Mouse (Mus musculus) hindbrain, embryonic 15.5 days (tissue): ENCODE data around the gene Tbc1d7. TPM values are rescaled to one million over a fixed set of nuclear protein-coding genes. Genes with fewer than 3 reads are reported as not detected.

Experiments used
- ATAC-seq: fragments of 200-750 bp; cut with Nextera tagmentation; 2 replicates; pipeline ENCODE4 v1.8.0; 2017; ENCODE audit warnings: low read depth, moderate number of reproducible peaks, moderate TSS enrichment; ENCODE audit not compliant: low FRiP score
- H3K27ac ChIP-seq: fragments of 300-500 bp; sonication (generic); replicated peaks from 2 replicates; pipeline ENCODE4 v1.5.1; 2015; ENCODE audit warnings: mild to moderate bottlenecking, inconsistent platforms
- H3K27me3 ChIP-seq: fragments of 300-500 bp; sonication (generic); 2 replicates; pipeline ENCODE4 v1.6.1; 2015; ENCODE audit warnings: control low read depth, inconsistent platforms
- H3K36me3 ChIP-seq: fragments of 300-500 bp; sonication (generic); 2 replicates; pipeline ENCODE4 v1.6.1; 2015; ENCODE audit warnings: control low read depth, inconsistent platforms
- H3K4me1 ChIP-seq: fragments of 300-500 bp; sonication (generic); replicated peaks from 2 replicates; pipeline ENCODE4 v1.6.1; 2015; ENCODE audit warnings: control low read depth, inconsistent platforms
- H3K4me2 ChIP-seq: fragments of 300-500 bp; sonication (generic); 2 replicates; pipeline ENCODE4 v1.6.1; 2015; ENCODE audit warnings: moderate library complexity, mild to moderate bottlenecking, inconsistent platforms
- H3K4me3 ChIP-seq: fragments of 300-500 bp; sonication (generic); 2 replicates; pipeline ENCODE4 v1.5.1; 2015; ENCODE audit warnings: mild to moderate bottlenecking, inconsistent platforms
- H3K9ac ChIP-seq: fragments of 300-500 bp; sonication (generic); 2 replicates; pipeline ENCODE4 v1.6.1; 2015; ENCODE audit warnings: inconsistent platforms
- H3K9me3 ChIP-seq: fragments of 300-500 bp; sonication (generic); 2 replicates; pipeline ENCODE4 v1.6.1; 2016; ENCODE audit warnings: control low read depth, inconsistent platforms
- WGBS: fragments of 180-500 bp; shearing (Covaris S2); methylation state at CpG from one replicate; pipeline ENCODE4 v1.1.7; 2015; 5-methylcytosine and 5-hydroxymethylcytosine counted together
- polyA plus RNA-seq: library from polyadenylated mRNA; unstranded; fragments of >200 nt; fragmentation: Nextera tagmentation; extraction: Ambion mirVana; gene quantifications from 2 replicates; pipeline ENCODE4 v1.2.1, GENCODE M21; 2015

Gene Tbc1d7
- polyA plus RNA-seq, 1 experiment from 2014 or later: 76.3 TPM

GRCm38 (mm10) chr13:43124683-43125074 lies 46.6 kb downstream of the Tbc1d7 start:
- Histone ChIP-seq H3K9ac (no peak overlapping the region), H3K4me3 (no peak overlapping the region), H3K4me2 (no peak overlapping the region), H3K27ac (no peak overlapping the region), H3K9me3 (no peaks in the 10 kb centered on the region), H3K27me3 (no peaks in the 10 kb centered on the region), H3K36me3 (no peaks in the 10 kb centered on the region), H3K4me1 (peaks cover 5% of the 10 kb centered on the region)
- no peak for ATAC-seq
- WGBS: 31% methylated on average over 4 of the region's 4 CpGs

- H3K36me3 ChIP-seq: no peaks in the 10 kb centered on the region
- ATAC-seq: no peak
- WGBS: 56% methylated on average over 17 of the region's 17 CpGs
- no peak overlapping the region for H3K27ac ChIP-seq
- H3K4me3 ChIP-seq: no peak overlapping the region
- H3K4me2 ChIP-seq: no peak overlapping the region
- no peaks in the 10 kb centered on the region for H3K9me3 ChIP-seq
- no peaks in the 10 kb centered on the region for H3K27me3 ChIP-seq
- H3K9ac ChIP-seq: no peak overlapping the region
- peaks cover 5% of the 10 kb centered on the region for H3K4me1 ChIP-seq
Observed at GRCm38 (mm10) chr13:43123895-43124682, 47.2 kb downstream of the Tbc1d7 start.

- H3K9ac ChIP-seq: no peak overlapping the region
- H3K4me3 ChIP-seq: no peak overlapping the region
- H3K4me1 ChIP-seq: peaks cover 5% of the 10 kb centered on the region
- 62% methylated on average over 16 of the region's 16 CpGs for WGBS
- ATAC-seq: no peak
- no peaks in the 10 kb centered on the region for H3K27me3 ChIP-seq
- no peaks in the 10 kb centered on the region for H3K9me3 ChIP-seq
- H3K27ac ChIP-seq: no peak overlapping the region
- no peak overlapping the region for H3K4me2 ChIP-seq
- no peaks in the 10 kb centered on the region for H3K36me3 ChIP-seq
Observed at GRCm38 (mm10) chr13:43122306-43123070, 48.8 kb downstream of the Tbc1d7 start.

GRCm38 (mm10) chr13:43113141-43113540 lies 58.2 kb downstream of the Tbc1d7 start:
- H3K36me3 ChIP-seq: no peaks in the 10 kb centered on the region
- no peak overlapping the region for H3K4me2 ChIP-seq
- no peak overlapping the region for H3K9ac ChIP-seq
- H3K4me1 ChIP-seq: peaks cover 9% of the 10 kb centered on the region
- no peaks in the 10 kb centered on the region for H3K27me3 ChIP-seq
- no peak overlapping the region for H3K4me3 ChIP-seq
- no peak overlapping the region for H3K27ac ChIP-seq
- H3K9me3 ChIP-seq: no peaks in the 10 kb centered on the region
- no peak for ATAC-seq
- WGBS: 99% methylated on average over 3 of the region's 3 CpGs

- H3K9me3 ChIP-seq: no peaks in the 10 kb centered on the region
- no peak overlapping the region for H3K4me2 ChIP-seq
- no peaks in the 10 kb centered on the region for H3K27me3 ChIP-seq
- ATAC-seq: no peak
- H3K36me3 ChIP-seq: no peaks in the 10 kb centered on the region
- H3K9ac ChIP-seq: no peak overlapping the region
- peaks cover 9% of the 10 kb centered on the region for H3K4me1 ChIP-seq
- 77% methylated on average over 3 of the region's 3 CpGs for WGBS
- H3K4me3 ChIP-seq: no peak overlapping the region
- H3K27ac ChIP-seq: no peak overlapping the region
Observed at GRCm38 (mm10) chr13:43112707-43113106, 58.6 kb downstream of the Tbc1d7 start.

- 56% methylated on average over 7 of the region's 7 CpGs for WGBS
- Histone ChIP-seq H3K4me2 (no peak overlapping the region), H3K9ac (no peak overlapping the region), H3K9me3 (no peaks in the 10 kb centered on the region), H3K4me1 (peaks cover 9% of the 10 kb centered on the region), H3K27ac (no peak overlapping the region), H3K4me3 (no peak overlapping the region), H3K27me3 (no peaks in the 10 kb centered on the region), H3K36me3 (no peaks in the 10 kb centered on the region)
- ATAC-seq: peak; percentile 66
Observed at GRCm38 (mm10) chr13:43112280-43112679, 59.0 kb downstream of the Tbc1d7 start.

GRCm38 (mm10) chr13:43104496-43104895 lies 66.8 kb downstream of the Tbc1d7 start:
- no peaks in the 10 kb centered on the region for H3K9me3 ChIP-seq
- no peaks in the 10 kb centered on the region for H3K4me1 ChIP-seq
- H3K9ac ChIP-seq: no peak overlapping the region
- H3K4me2 ChIP-seq: no peak overlapping the region
- no peak for ATAC-seq
- H3K27me3 ChIP-seq: no peaks in the 10 kb centered on the region
- H3K36me3 ChIP-seq: no peaks in the 10 kb centered on the region
- WGBS: 96% methylated on average over 9 of the region's 9 CpGs
- H3K27ac ChIP-seq: no peak overlapping the region
- no peak overlapping the region for H3K4me3 ChIP-seq

- no peaks in the 10 kb centered on the region for H3K4me1 ChIP-seq
- no peak overlapping the region for H3K4me3 ChIP-seq
- no peak for ATAC-seq
- 88% methylated on average over 7 of the region's 7 CpGs for WGBS
- H3K9ac ChIP-seq: no peak overlapping the region
- H3K27me3 ChIP-seq: no peaks in the 10 kb centered on the region
- no peak overlapping the region for H3K27ac ChIP-seq
- H3K4me2 ChIP-seq: no peak overlapping the region
- no peaks in the 10 kb centered on the region for H3K36me3 ChIP-seq
- no peaks in the 10 kb centered on the region for H3K9me3 ChIP-seq
Observed at GRCm38 (mm10) chr13:43102943-43103342, 68.4 kb downstream of the Tbc1d7 start.

Other genes starting within 250 kb of the Tbc1d7 start
- gene Gfod1, start 132.7 kb upstream of the Tbc1d7 start, polyA plus RNA-seq: 2.4 and 3.0 TPM in 2 replicates
- gene Sirt5, start 194.0 kb upstream of the Tbc1d7 start, polyA plus RNA-seq: 34.8 and 36.7 TPM in 2 replicates
- 168 and 171 TPM in 2 replicates for gene Nol7, start 226.9 kb upstream of the Tbc1d7 start, polyA plus RNA-seq